Mouse (Mus musculus) hindbrain, embryonic 14.5 days (tissue): ENCODE measurements around the gene Krt77. TPM values are rescaled to one million over a fixed set of nuclear protein-coding genes. Genes with fewer than 3 reads are reported as not detected.

Experiments used
- microRNA-seq: library from miRNA; unstranded; fragments of <30 nt; microRNA quantifications from one replicate; pipeline ENCODE4, GENCODE M21; 2016
- polyA plus RNA-seq: library from polyadenylated mRNA; unstranded; fragments of >200 nt; fragmentation: Nextera tagmentation; extraction: Ambion mirVana; gene quantifications from 2 replicates; pipeline ENCODE4 v1.2.1, GENCODE M21; 2014

Krt77 gene
- polyA plus RNA-seq, 1 experiment from 2014 or later: 0.21 TPM

Small RNA genes within 50 kb of the gene (microRNA-seq; reads per million reads assigned to microRNA genes)
- gene Gm44356: not detected

Other genes with a start within 250 kb of the Krt77 start
- not detected in 2 replicates for gene Gm5414, start 241.5 kb downstream of the Krt77 start, polyA plus RNA-seq
- gene Gm5478, start 222.3 kb downstream of the Krt77 start, polyA plus RNA-seq: not detected in 2 replicates
- not detected in 2 replicates for gene Krt6b, start 189.4 kb downstream of the Krt77 start, polyA plus RNA-seq
- gene Krt6a, start 175.4 kb downstream of the Krt77 start, polyA plus RNA-seq: not detected in 2 replicates
- not detected in 2 replicates for gene Krt5, start 156.8 kb downstream of the Krt77 start, polyA plus RNA-seq
- 0.52 and 0.54 TPM in 2 replicates for gene Krt71, start 126.6 kb downstream of the Krt77 start, polyA plus RNA-seq
- not detected in 2 replicates for gene Krt72, start 83.2 kb downstream of the Krt77 start, polyA plus RNA-seq
- 0.52 and 0.68 TPM in 2 replicates for gene Krt73, start 67.4 kb downstream of the Krt77 start, polyA plus RNA-seq
- not detected in 2 replicates for gene Krt2, start 51.5 kb downstream of the Krt77 start, polyA plus RNA-seq
- gene Krt1, start 18.9 kb downstream of the Krt77 start, polyA plus RNA-seq: 11.9 and 12.2 TPM in 2 replicates
- not detected in 2 replicates for gene Krt76, start 23.2 kb upstream of the Krt77 start, polyA plus RNA-seq
- not detected in 2 replicates for gene Krt4, start 55.0 kb upstream of the Krt77 start, polyA plus RNA-seq
- 0.29 TPM in 1 of 2 replicates, not detected in the other for gene Krt79, start 70.6 kb upstream of the Krt77 start, polyA plus RNA-seq
- 0.07 TPM in 1 of 2 replicates, not detected in the other for gene Krt78, start 84.6 kb upstream of the Krt77 start, polyA plus RNA-seq
- 4.1 and 6.8 TPM in 2 replicates for gene Krt8, start 134.8 kb upstream of the Krt77 start, polyA plus RNA-seq
- gene Krt18, start 158.5 kb upstream of the Krt77 start, polyA plus RNA-seq: 8.6 and 15.7 TPM in 2 replicates
- 83.6 and 93.2 TPM in 2 replicates for gene Eif4b, start 204.1 kb upstream of the Krt77 start, polyA plus RNA-seq
- 9.9 and 10.4 TPM in 2 replicates for gene Tns2, start 230.7 kb upstream of the Krt77 start, polyA plus RNA-seq